Mouse (Mus musculus) ES-Bruce4 (cell line): ENCODE data around the gene Prps1l1. TPM values are rescaled to one million over a fixed set of nuclear protein-coding genes. Genes with fewer than 3 reads are reported as not detected.

Experiments used
- H3K27ac ChIP-seq: 2 replicates; pipeline ENCODE4 v1.5.1; 2012; ENCODE audit warnings: low read length, inconsistent platforms; ENCODE audit not compliant: insufficient read depth
- H3K27me3 ChIP-seq: 2 replicates; pipeline ENCODE4 v1.6.1; 2012; ENCODE audit warnings: mild to moderate bottlenecking, low read length, inconsistent platforms; ENCODE audit not compliant: control insufficient read depth, poor library complexity, insufficient read depth, severe bottlenecking
- H3K36me3 ChIP-seq: 2 replicates; pipeline ENCODE4 v1.6.1; 2012; ENCODE audit warnings: inconsistent platforms, mild to moderate bottlenecking, low read length, moderate library complexity; ENCODE audit not compliant: control insufficient read depth, poor library complexity, insufficient read depth, severe bottlenecking
- H3K4me1 ChIP-seq: one replicate; pipeline ENCODE4 v1.8.1; 2011; ENCODE audit warnings: low read length; ENCODE audit not compliant: control insufficient read depth, insufficient read depth
- H3K4me3 ChIP-seq: 2 replicates; pipeline ENCODE4 v1.5.1; 2011; ENCODE audit warnings: low read depth, mild to moderate bottlenecking, low read length
- H3K9ac ChIP-seq: 2 replicates; pipeline ENCODE4 v1.6.1; 2012; ENCODE audit warnings: low read depth, mild to moderate bottlenecking, inconsistent platforms; ENCODE audit not compliant: poor library complexity, severe bottlenecking
- H3K9me3 ChIP-seq: replicated peaks from 2 replicates; pipeline ENCODE4 v1.6.1; 2012; ENCODE audit warnings: mild to moderate bottlenecking, low read length, inconsistent platforms; ENCODE audit not compliant: control insufficient read depth, poor library complexity, insufficient read depth, severe bottlenecking
- CTCF ChIP-seq: IDR thresholded peaks from one replicate; pipeline ENCODE4 v1.8.1; 2011; ENCODE audit warnings: low read depth, low read length
- EP300 ChIP-seq: IDR thresholded peaks from 2 replicates; pipeline ENCODE4 v1.6.1; 2011; ENCODE audit warnings: low read depth, low read length; ENCODE audit not compliant: insufficient read depth
- POLR2A ChIP-seq: IDR thresholded peaks from one replicate; pipeline ENCODE4 v1.8.1; 2011; ENCODE audit warnings: low read length; ENCODE audit not compliant: insufficient read depth
- polyA plus RNA-seq: library from polyadenylated mRNA; stranded (reverse); fragments of >200 nt; gene quantifications from 2 replicates; pipeline ENCODE4 v1.2.4, GENCODE M21; 2011; ENCODE audit warnings: low read depth; ENCODE audit not compliant: missing spikeins, insufficient read depth, insufficient read length

Prps1l1 gene
- polyA plus RNA-seq, result not detected in 2 replicates

- Histone ChIP-seq H3K9me3 (no peaks in the 10 kb centered on the region), H3K36me3 (no peaks in the 10 kb centered on the region), H3K27me3 (no peaks in the 10 kb centered on the region), H3K4me3 (no peak within 1 kb of the TSS), H3K27ac (no peak within 1 kb of the TSS), H3K4me1 (no peaks in the 10 kb centered on the region), H3K9ac (no peak within 1 kb of the TSS)
- TF ChIP-seq EP300 (no peak), CTCF (no peak), POLR2A (no peak)
Observed at GRCm38 (mm10) chr12:34984461-34984860, at the start of gene Prps1l1. Prps1l1 (plus strand) TSS chr12:34984761.

GRCm38 (mm10) chr12:34937918-34938317 is 46.6 kb upstream of the Prps1l1 start:
- Histone ChIP-seq H3K4me1 (no peaks in the 10 kb centered on the region), H3K9ac (no peak overlapping the region), H3K4me3 (no peak overlapping the region), H3K27me3 (no peaks in the 10 kb centered on the region), H3K9me3 (peaks cover 10% of the 10 kb centered on the region), H3K36me3 (no peaks in the 10 kb centered on the region), H3K27ac (no peak overlapping the region)
- TF ChIP-seq CTCF, result no peak
- no peak for TF ChIP-seq POLR2A

GRCm38 (mm10) chr12:34949066-34949706 is 35.4 kb upstream of the Prps1l1 start:
- H3K4me1 ChIP-seq, result no peaks in the 10 kb centered on the region
- TF ChIP-seq CTCF (no peak), EP300 (no peak), POLR2A (no peak)
- H3K9ac ChIP-seq, result no peak overlapping the region
- no peak overlapping the region for H3K4me3 ChIP-seq
- no peak overlapping the region for H3K27ac ChIP-seq
- no peaks in the 10 kb centered on the region for H3K36me3 ChIP-seq
- no peaks in the 10 kb centered on the region for H3K9me3 ChIP-seq
- H3K27me3 ChIP-seq, result no peaks in the 10 kb centered on the region

DNA sequence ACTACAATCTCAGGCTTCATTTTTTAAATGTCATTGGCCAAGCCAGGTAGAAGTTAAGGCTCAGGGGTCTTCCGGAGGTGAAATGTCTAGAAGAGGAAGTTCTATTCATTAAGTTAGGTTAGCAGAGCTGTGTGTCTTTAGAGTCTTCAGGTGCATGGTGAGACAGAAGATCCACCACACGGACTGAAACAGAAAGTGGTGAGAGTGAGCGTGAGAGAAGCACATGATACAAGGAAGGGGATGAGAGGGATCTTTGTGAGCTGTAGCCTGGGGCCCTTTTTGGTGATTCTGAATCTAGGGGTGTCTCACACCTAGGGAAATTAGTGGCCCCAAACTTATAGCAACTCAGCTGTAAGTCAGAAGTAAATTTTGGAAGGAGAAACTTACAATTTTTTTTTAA is 8.6 kb upstream of the Prps1l1 start:
- H3K9ac ChIP-seq, result no peak overlapping the region
- no peaks in the 10 kb centered on the region for H3K27me3 ChIP-seq
- H3K27ac ChIP-seq, result no peak overlapping the region
- H3K9me3 ChIP-seq, result no peaks in the 10 kb centered on the region
- H3K36me3 ChIP-seq, result no peaks in the 10 kb centered on the region
- no peak overlapping the region for H3K4me3 ChIP-seq
- H3K4me1 ChIP-seq, result no peaks in the 10 kb centered on the region
- TF ChIP-seq EP300 (no peak), POLR2A (no peak), CTCF (no peak)

- TF ChIP-seq CTCF (no peak), POLR2A (no peak), EP300 (no peak)
- H3K9ac ChIP-seq, result no peak overlapping the region
- H3K9me3 ChIP-seq, result no peaks in the 10 kb centered on the region
- no peak overlapping the region for H3K27ac ChIP-seq
- H3K4me1 ChIP-seq, result no peaks in the 10 kb centered on the region
- no peak overlapping the region for H3K4me3 ChIP-seq
- H3K36me3 ChIP-seq, result no peaks in the 10 kb centered on the region
- H3K27me3 ChIP-seq, result no peaks in the 10 kb centered on the region
Observed at GRCm38 (mm10) chr12:34985865-34986264, 1.3 kb downstream of the Prps1l1 start.

DNA sequence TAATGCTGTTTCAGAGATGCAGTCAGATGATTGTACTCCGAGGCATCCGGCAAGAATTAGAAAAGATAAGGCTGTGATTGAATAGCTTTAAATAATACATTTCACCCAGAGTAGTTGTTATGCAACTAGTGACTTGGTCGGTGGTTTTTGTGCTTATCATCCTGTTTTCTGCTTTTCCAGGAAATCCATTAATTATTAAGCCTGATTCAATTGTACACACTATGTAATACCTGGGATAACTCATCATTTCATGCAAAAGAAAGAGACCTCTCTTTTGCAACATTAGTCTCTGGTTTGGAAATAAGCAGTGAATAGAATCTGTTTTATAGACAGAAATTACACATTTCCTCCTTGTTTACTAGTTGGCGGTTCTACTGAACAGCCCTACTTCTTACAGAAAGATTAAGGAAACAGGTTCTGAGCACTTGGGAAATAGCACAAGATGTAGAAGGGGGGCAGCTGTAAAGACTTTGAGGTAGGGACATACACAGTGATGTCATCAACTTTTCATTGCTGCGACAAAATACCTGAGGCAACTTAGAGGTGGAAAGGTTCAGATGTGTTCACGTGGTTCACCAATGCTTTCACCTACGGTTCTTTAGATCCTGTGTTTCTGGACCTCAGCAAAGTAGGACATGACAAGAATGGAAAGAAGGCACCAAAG is 5.1 kb downstream of the Prps1l1 start:
- no peak overlapping the region for H3K27ac ChIP-seq
- H3K4me1 ChIP-seq, result no peaks in the 10 kb centered on the region
- no peaks in the 10 kb centered on the region for H3K9me3 ChIP-seq
- H3K36me3 ChIP-seq, result no peaks in the 10 kb centered on the region
- H3K27me3 ChIP-seq, result no peaks in the 10 kb centered on the region
- H3K4me3 ChIP-seq, result no peak overlapping the region
- H3K9ac ChIP-seq, result no peak overlapping the region
- TF ChIP-seq CTCF (no peak), POLR2A (no peak)
